In genomic region chr7:110305486-110305885, GRCm38 (mm10) we compare ENCODE assay signal across 20 mouse cellular contexts.
DNase-seq lines count a peak whose midpoint lies in the region; ATAC-seq and TF ChIP-seq lines count a peak whose summit lies in the region.
"Had no signal": no experiment of that assay in that cellular context is flagged by ENCODE, and none has a peak within 500 bp of the region (broad histone marks: within the 10 kb centered on the region; RNA-seq: fewer than 3 reads in every experiment).

No protein-coding gene starts in this region.

- TF ChIP-seq CTCF in small intestine, adult 2 months (IDR thresholded peaks at IDR 0.05; ENCODE audit: extremely low read depth, insufficient read length, insufficient replicate concordance, low read depth, low read length): no peak

- no peak overlapping the region for H3K4me2 ChIP-seq in intestine, embryonic 16.5 days (ENCODE audit: low read depth, low read length)
- H3K4me2 ChIP-seq in intestine, embryonic 15.5 days (replicated peaks): no peak overlapping the region
- H3K4me2 ChIP-seq in kidney, embryonic 15.5 days: no peak overlapping the region
- H3K4me2 ChIP-seq: forebrain, embryonic 13.5 days; heart, embryonic 11.5 days; heart, embryonic 15.5 days; hindbrain, embryonic 13.5 days had no signal

- TF ChIP-seq POLR2A in small intestine, adult 2 months (IDR thresholded peaks at IDR 0.05; ENCODE audit: low read depth, low read length): no peak

- H3K27ac ChIP-seq in intestine, embryonic 16.5 days (ENCODE audit: low read length): no peak overlapping the region
- H3K27ac ChIP-seq in intestine, embryonic 15.5 days: no peak overlapping the region
- H3K27ac ChIP-seq in kidney, embryonic 15.5 days: no peak overlapping the region
- peak overlapping the region; percentile 47 for H3K27ac ChIP-seq in small intestine, adult 2 months (ENCODE audit: insufficient read depth, low read depth, low read length)
- H3K27ac ChIP-seq: embryonic facial prominence, embryonic 10.5 days; forebrain, embryonic 13.5 days; heart, embryonic 15.5 days; hindbrain, embryonic 13.5 days had no signal

- no peaks in the 10 kb centered on the region for H3K36me3 ChIP-seq in intestine, embryonic 16.5 days (ENCODE audit: control insufficient read depth, insufficient read depth, low read length)
- peaks cover 6% of the 10 kb centered on the region; the same call in 1 of the 2 replicates for H3K36me3 ChIP-seq in intestine, embryonic 15.5 days
- peaks cover 42% of the 10 kb centered on the region for H3K36me3 ChIP-seq in kidney, embryonic 15.5 days
- H3K36me3 ChIP-seq in small intestine, adult 2 months (ENCODE audit: control insufficient read depth, insufficient read depth, low read length): peaks cover 8% of the 10 kb centered on the region; the same call in 1 of the 2 replicates

- H3K27me3 ChIP-seq in intestine, embryonic 16.5 days (replicated peaks; ENCODE audit: control insufficient read depth, insufficient read depth, low read length): no peaks in the 10 kb centered on the region
- H3K27me3 ChIP-seq in intestine, embryonic 15.5 days (replicated peaks): no peaks in the 10 kb centered on the region
- no peaks in the 10 kb centered on the region for H3K27me3 ChIP-seq in kidney, embryonic 15.5 days
- H3K27me3 ChIP-seq in small intestine, adult 2 months (ENCODE audit: control insufficient read depth, insufficient read depth, low read length): no peaks in the 10 kb centered on the region
- H3K27me3 ChIP-seq: forebrain, embryonic 13.5 days; heart, embryonic 15.5 days; hindbrain, embryonic 13.5 days had no signal

- 88% methylated on average over 4 of the region's 4 CpGs for WGBS in intestine, embryonic 16.5 days
- WGBS in intestine, embryonic 15.5 days: 90% methylated on average over 4 of the region's 4 CpGs
- 91% methylated on average over 4 of the region's 4 CpGs for WGBS in kidney, embryonic 15.5 days
- WGBS in small intestine, adult 2 months: 75% methylated on average over 4 of the region's 4 CpGs

- no peak overlapping the region for H3K9ac ChIP-seq in intestine, embryonic 16.5 days (ENCODE audit: low read depth, low read length)
- no peak overlapping the region for H3K9ac ChIP-seq in intestine, embryonic 15.5 days
- no peak overlapping the region for H3K9ac ChIP-seq in kidney, embryonic 15.5 days
- H3K9ac ChIP-seq: forebrain, embryonic 13.5 days; forebrain, postnatal 0 days; heart, embryonic 15.5 days; hindbrain, embryonic 13.5 days had no signal

- no peak overlapping the region for H3K4me3 ChIP-seq in intestine, embryonic 16.5 days (ENCODE audit: low read length)
- H3K4me3 ChIP-seq in intestine, embryonic 15.5 days (replicated peaks): no peak overlapping the region
- H3K4me3 ChIP-seq in kidney, embryonic 15.5 days (replicated peaks): no peak overlapping the region
- H3K4me3 ChIP-seq in small intestine, adult 2 months (ENCODE audit: low read depth, low read length): no peak overlapping the region
- H3K4me3 ChIP-seq: embryonic facial prominence, embryonic 10.5 days; forebrain, embryonic 13.5 days; heart, embryonic 15.5 days; hindbrain, embryonic 13.5 days had no signal

- peak; percentile 71 to 76 for DNase-seq in kidney, adult 8-10 months
- DNase-seq in kidney, postnatal 14 days: peak; percentile 73
- no peak for DNase-seq in adrenal gland, postnatal 25 days
- DNase-seq: adrenal gland, adult 2 months; adrenal gland, postnatal 36 days; cerebellum, adult 2 months; cerebellum, postnatal 10 days; forebrain, postnatal 0 days; gastrocnemius, postnatal 14 days; heart, adult 18-20 months; heart, postnatal 14 days had no signal

- 0 out of 2 replicates have a peak, but pooled peaks cover 7% of the 10 kb centered on the region for H3K4me1 ChIP-seq in intestine, embryonic 16.5 days (ENCODE audit: control insufficient read depth, insufficient read depth, low read length)
- H3K4me1 ChIP-seq in intestine, embryonic 15.5 days (replicated peaks): no peaks in the 10 kb centered on the region
- no peaks in the 10 kb centered on the region for H3K4me1 ChIP-seq in kidney, embryonic 15.5 days
- H3K4me1 ChIP-seq in small intestine, adult 2 months (ENCODE audit: control insufficient read depth, insufficient read depth, insufficient read length, low read length): peaks cover 25% of the 10 kb centered on the region; the same call in 1 of the 2 replicates
- H3K4me1 ChIP-seq: forebrain, embryonic 13.5 days; heart, embryonic 15.5 days; hindbrain, embryonic 13.5 days had no signal

- no peaks in the 10 kb centered on the region for H3K9me3 ChIP-seq in intestine, embryonic 16.5 days (ENCODE audit: control insufficient read depth, low read length)
- H3K9me3 ChIP-seq in intestine, embryonic 15.5 days: no peaks in the 10 kb centered on the region
- no peaks in the 10 kb centered on the region for H3K9me3 ChIP-seq in kidney, embryonic 15.5 days (replicated peaks)
- H3K9me3 ChIP-seq: embryonic facial prominence, embryonic 10.5 days; forebrain, embryonic 13.5 days; heart, embryonic 15.5 days; hindbrain, embryonic 13.5 days had no signal

- ATAC-seq in intestine, embryonic 16.5 days: peak; percentile 49; the same call in 1 of the 2 replicates
- no peak for ATAC-seq in intestine, embryonic 15.5 days
- ATAC-seq in kidney, embryonic 15.5 days (replicated peaks; ENCODE audit: low FRiP score): no peak
- ATAC-seq: forebrain, embryonic 13.5 days; forebrain, postnatal 0 days had no signal
